Mouse (Mus musculus): ENCODE data around the gene Stx2.

DNA sequence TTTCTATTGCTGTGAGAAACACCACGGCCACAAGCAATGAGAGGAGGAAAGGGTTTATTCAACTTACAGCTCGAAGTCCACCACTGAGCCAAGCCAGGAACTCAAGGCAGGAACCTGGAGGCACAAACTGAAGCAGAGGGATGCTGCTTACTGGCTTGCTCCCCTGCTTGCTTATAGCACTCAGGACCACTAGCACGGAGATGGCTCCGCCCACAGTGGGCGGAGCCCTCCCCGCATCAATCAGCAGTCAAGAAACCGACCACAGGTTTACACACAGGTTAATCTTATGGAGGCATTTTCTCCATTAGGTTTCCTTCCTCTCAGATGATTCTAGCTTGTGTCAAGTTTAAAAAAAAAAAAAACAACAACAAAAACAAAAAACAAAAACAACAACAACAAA, 27.5 kb downstream of the Stx2 start:
- no peak for TF ChIP-seq CTCF (IDR thresholded peaks at IDR 0.05)
- no peak for TF ChIP-seq EP300 (IDR thresholded peaks at IDR 0.05)

Measured in lung, postnatal 0 days (tissue).